Mouse (Mus musculus): ENCODE data around the gene Jarid2. TPM values are rescaled to one million over a fixed set of nuclear protein-coding genes. Genes with fewer than 3 reads are reported as not detected.

The Jarid2 gene
- polyA plus RNA-seq, 1 experiment from 2014 or later = 22.5 TPM

DNA sequence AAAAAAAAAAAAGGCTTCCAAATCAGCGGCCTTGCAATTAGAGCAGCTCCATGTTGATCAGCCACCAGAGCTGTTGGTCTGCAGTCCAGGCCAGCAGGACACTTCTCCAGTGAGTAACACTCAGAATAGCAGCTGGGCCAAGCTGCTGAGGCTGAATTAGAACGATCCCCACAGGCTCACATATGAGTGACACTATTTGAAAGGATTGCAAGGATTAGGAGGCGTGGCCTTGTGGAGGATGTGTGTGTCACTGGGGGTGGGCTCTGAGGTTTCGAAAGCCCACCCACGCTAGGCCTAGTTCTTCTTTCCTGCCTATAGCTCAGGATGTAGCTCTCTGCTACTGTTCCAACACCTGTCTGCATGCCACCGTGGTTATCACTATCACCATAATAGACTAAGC lies 226.5 kb downstream of the Jarid2 start:
- 98% methylated on average over 6 of the region's 6 CpGs for WGBS
- no peak overlapping the region for H3K4me2 ChIP-seq (ENCODE audit: low read length)
- DNase-seq (ENCODE audit: low spot score) (no peak), ATAC-seq (replicated peaks; ENCODE audit: low FRiP score, low read depth) (no peak)
- no peak overlapping the region for H3K4me3 ChIP-seq (replicated peaks; ENCODE audit: low read depth, low read length)
- no peak overlapping the region for H3K9ac ChIP-seq (ENCODE audit: low read depth, low read length)
- H3K9me3 ChIP-seq (replicated peaks; ENCODE audit: low read length) = no peaks in the 10 kb centered on the region
- TF ChIP-seq CTCF (IDR thresholded peaks at IDR 0.05; ENCODE audit: low read depth) = no peak
- H3K27ac ChIP-seq = no peak overlapping the region
- no peaks in the 10 kb centered on the region for H3K4me1 ChIP-seq (replicated peaks; ENCODE audit: insufficient read depth, low read length)
- H3K36me3 ChIP-seq (ENCODE audit: insufficient read depth, low read length) = peaks cover 3% of the 10 kb centered on the region; the same call in 1 of the 2 replicates
- H3K27me3 ChIP-seq (ENCODE audit: insufficient read depth, low read length) = no peaks in the 10 kb centered on the region

GRCm38 (mm10) chr13:44957049-44957448 lies 227.8 kb downstream of the Jarid2 start:
- Histone ChIP-seq H3K36me3 (ENCODE audit: insufficient read depth, low read length) (no peaks in the 10 kb centered on the region; the same call in 1 of the 2 replicates), H3K4me1 (replicated peaks; ENCODE audit: insufficient read depth, low read length) (no peaks in the 10 kb centered on the region), H3K27ac (no peak overlapping the region), H3K9me3 (replicated peaks; ENCODE audit: low read length) (no peaks in the 10 kb centered on the region), H3K4me2 (ENCODE audit: low read length) (no peak overlapping the region), H3K4me3 (replicated peaks; ENCODE audit: low read depth, low read length) (no peak overlapping the region), H3K9ac (ENCODE audit: low read depth, low read length) (no peak overlapping the region), H3K27me3 (ENCODE audit: insufficient read depth, low read length) (no peaks in the 10 kb centered on the region)
- DNase-seq (ENCODE audit: low spot score) (no peak), ATAC-seq (replicated peaks; ENCODE audit: low FRiP score, low read depth) (no peak)
- no peak for TF ChIP-seq CTCF (IDR thresholded peaks at IDR 0.05; ENCODE audit: low read depth)
- 92% methylated on average over 8 of the region's 8 CpGs for WGBS

- Histone ChIP-seq H3K27me3 (ENCODE audit: insufficient read depth, low read length) (no peaks in the 10 kb centered on the region), H3K36me3 (ENCODE audit: insufficient read depth, low read length) (no peaks in the 10 kb centered on the region; the same call in 1 of the 2 replicates), H3K4me1 (replicated peaks; ENCODE audit: insufficient read depth, low read length) (no peaks in the 10 kb centered on the region), H3K4me2 (ENCODE audit: low read length) (no peak overlapping the region), H3K27ac (no peak overlapping the region), H3K4me3 (replicated peaks; ENCODE audit: low read depth, low read length) (no peak overlapping the region), H3K9ac (ENCODE audit: low read depth, low read length) (no peak overlapping the region), H3K9me3 (replicated peaks; ENCODE audit: low read length) (no peaks in the 10 kb centered on the region)
- no peak for DNase-seq (ENCODE audit: low spot score)
- no peak; the same call in 1 of the 2 replicates for TF ChIP-seq CTCF (IDR thresholded peaks at IDR 0.05; ENCODE audit: low read depth)
- ATAC-seq (replicated peaks; ENCODE audit: low FRiP score, low read depth) = no peak
- WGBS = 87% methylated on average over 5 of the region's 5 CpGs
Measured at GRCm38 (mm10) chr13:44960542-44961291, 231.4 kb downstream of the Jarid2 start.

All from kidney, postnatal 0 days (tissue).